Mouse (Mus musculus) thymus, adult 2 months (tissue): ENCODE results near the gene Cd52.

Source experiments
- CTCF ChIP-seq: fragments of 200-500 bp; IDR thresholded peaks from 2 replicates; pipeline ENCODE4 v1.5.1; 2012; ENCODE audit warnings: mild to moderate bottlenecking, control low read depth, low read length, moderate library complexity, borderline replicate concordance; ENCODE audit not compliant: control insufficient read depth, poor library complexity, insufficient read depth; ENCODE audit errors: extremely low read depth
- POLR2A ChIP-seq: fragments of 200-500 bp; IDR thresholded peaks from 2 replicates; pipeline ENCODE4 v1.6.1; 2012; ENCODE audit warnings: mild to moderate bottlenecking, low read length, control low read depth, moderate library complexity; ENCODE audit not compliant: control insufficient read depth, poor library complexity, insufficient read depth; ENCODE audit errors: extremely low read depth

DNA sequence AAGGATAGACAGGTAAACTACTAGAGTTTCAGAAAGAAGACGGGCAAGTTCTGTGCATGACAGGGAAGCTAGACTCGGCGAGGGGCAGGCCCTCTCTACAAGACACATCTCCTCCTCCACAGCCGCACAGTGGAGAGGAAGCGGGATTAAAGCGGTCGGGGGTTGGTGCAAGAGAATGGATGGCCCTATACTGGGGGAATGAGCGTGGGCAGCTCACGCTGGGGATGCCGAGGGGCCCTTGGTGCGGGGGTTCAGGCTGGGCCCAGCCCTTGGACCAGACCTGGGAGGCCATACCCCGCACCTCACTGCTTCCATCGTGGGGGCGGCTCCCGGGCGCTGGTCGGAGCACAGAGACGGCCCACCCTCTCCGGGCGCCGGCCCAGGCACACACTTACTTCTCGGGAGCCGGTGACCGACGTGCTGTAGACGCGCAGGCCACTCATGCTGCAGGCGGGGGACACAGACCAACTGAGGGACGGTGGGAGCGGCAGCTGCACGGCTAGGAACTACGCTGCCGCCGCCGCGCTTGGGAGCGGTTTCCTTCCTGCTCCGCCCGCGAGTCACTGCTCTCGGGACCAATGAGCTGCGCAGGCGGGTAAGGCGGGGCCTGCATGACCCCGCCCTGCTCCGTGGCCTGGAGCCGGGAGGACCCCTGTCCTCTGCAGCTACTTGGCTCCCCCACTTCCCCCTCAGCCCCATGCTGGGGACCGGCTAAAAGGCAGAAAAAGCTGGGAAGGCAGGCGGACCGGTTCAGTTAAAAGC, 33.5 kb upstream of the Cd52 start, which contains the start of gene Sh3bgrl3:
- TF ChIP-seq POLR2A (peak; percentile 91), CTCF (peak; percentile 49; the same call in 1 of the 2 replicates)
